In the genomic region with DNA sequence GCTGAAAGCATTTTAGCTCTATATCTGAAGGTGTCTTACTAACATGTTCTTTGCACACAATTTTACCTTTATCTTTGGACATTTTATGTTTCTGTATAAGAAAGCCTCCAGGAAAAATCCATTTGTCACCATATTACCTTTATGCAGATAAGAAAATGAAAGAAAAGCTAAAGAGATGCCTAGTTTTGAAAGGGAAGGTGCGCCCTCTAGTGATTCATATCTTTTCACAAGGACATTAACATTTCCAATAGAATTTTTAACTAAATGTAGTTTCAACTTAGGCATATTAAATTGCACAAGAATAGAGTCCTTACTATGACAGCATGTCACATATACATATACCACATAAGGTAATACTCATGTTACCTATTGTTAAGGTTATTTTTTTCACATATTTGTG, we compare ENCODE assay signal across 11 mouse cellular contexts.
A peak's percentile ranks its signal among the peaks of the same experiment; 100 is the strongest.
DNase-seq lines count a peak whose midpoint lies in the region; ATAC-seq lines count a peak whose summit lies in the region.
"Had no signal": no experiment of that assay in that cellular context is flagged by ENCODE, and none has a peak within 500 bp of the region (broad histone marks: within the 10 kb centered on the region; RNA-seq: fewer than 3 reads in every experiment).

No protein-coding gene starts in this region.

- H3K4me3 ChIP-seq in neural tube, embryonic 15.5 days (replicated peaks), result no peak overlapping the region

- no peaks in the 10 kb centered on the region for H3K4me1 ChIP-seq in neural tube, embryonic 15.5 days

- H3K27ac ChIP-seq in neural tube, embryonic 15.5 days (replicated peaks), result no peak overlapping the region

- ATAC-seq in neural tube, embryonic 15.5 days (ENCODE audit: low FRiP score), result no peak
- ATAC-seq: forebrain, embryonic 16.5 days had no signal

- H3K9me3 ChIP-seq in neural tube, embryonic 15.5 days (replicated peaks), result no peaks in the 10 kb centered on the region

- H3K27me3 ChIP-seq in neural tube, embryonic 15.5 days (replicated peaks), result no peaks in the 10 kb centered on the region

- peak; percentile 8 for DNase-seq in embryo, embryonic 10 days (ENCODE audit: low spot score)
- DNase-seq in embryo, embryonic 9.5 days (ENCODE audit: extremely low spot score), result no peak
- DNase-seq in layer of hippocampus, adult 11-12 months (ENCODE audit: low spot score), result peak; percentile 17
- DNase-seq in layer of hippocampus, postnatal 25 days (ENCODE audit: extremely low spot score in 1 of 2, low spot score in 1 of 2), result no peak
- DNase-seq in right cerebral cortex, adult 18-20 months, result peak; percentile 3
- DNase-seq in right cerebral cortex, postnatal 36 days (ENCODE audit: low spot score in 2 of 2), result no peak
- DNase-seq in urinary bladder, postnatal 10 days (ENCODE audit: low spot score), result no peak
- DNase-seq: cerebellum, adult 8-10 months; layer of hippocampus, adult 9-11 months had no signal

- no peaks in the 10 kb centered on the region for H3K36me3 ChIP-seq in neural tube, embryonic 15.5 days

- 26% methylated on average over 1 of the region's 1 CpGs for WGBS in neural tube, embryonic 15.5 days

- H3K4me2 ChIP-seq in neural tube, embryonic 15.5 days, result no peak overlapping the region

- H3K9ac ChIP-seq in neural tube, embryonic 15.5 days (replicated peaks), result no peak overlapping the region

Comparison
In these comparisons a context has a peak if more than half of its experiments do, and no peak if none do; other contexts are left out.
1. DNase-seq: peak in embryo, embryonic 10 days (single experiment), layer of hippocampus, adult 11-12 months (single experiment) and right cerebral cortex, adult 18-20 months (single experiment); none in embryo, embryonic 9.5 days (single experiment), layer of hippocampus, postnatal 25 days (0 of 2), right cerebral cortex, postnatal 36 days (0 of 2) and urinary bladder, postnatal 10 days (single experiment).